Mouse (Mus musculus) spleen, adult 2 months (tissue): Measurements from ENCODE around the gene Slc1a3.

ENCODE experiments used
- CTCF ChIP-seq: fragments of 200-500 bp; IDR thresholded peaks from 2 replicates; pipeline ENCODE4 v1.5.1; 2011; ENCODE audit warnings: mild to moderate bottlenecking, inconsistent platforms; ENCODE audit not compliant: insufficient read depth, insufficient read length, insufficient replicate concordance; ENCODE audit errors: extremely low read depth
- POLR2A ChIP-seq: fragments of 200-500 bp; IDR thresholded peaks from 2 replicates; pipeline ENCODE4 v1.6.1; 2011; ENCODE audit warnings: low read depth, low read length, inconsistent platforms

DNA sequence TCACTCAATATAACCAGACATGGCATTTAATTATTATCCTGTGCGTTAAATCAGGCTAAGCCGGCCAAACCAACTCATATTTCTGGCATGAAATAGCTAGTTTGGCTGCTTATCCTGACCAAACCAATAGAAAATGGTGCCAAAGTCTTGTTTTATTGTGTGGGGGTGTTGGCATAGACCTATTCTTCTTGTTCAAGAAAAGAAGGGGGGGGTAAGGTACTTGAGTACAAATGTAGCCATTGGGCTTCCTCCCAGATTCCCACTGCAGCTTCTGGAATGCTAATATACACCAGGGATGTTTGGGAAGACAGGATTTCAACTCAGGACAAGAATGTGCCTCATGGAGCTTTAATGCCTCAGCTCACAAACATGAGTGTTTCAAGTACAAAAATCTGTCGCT lies 26.3 kb downstream of the Slc1a3 start:
- TF ChIP-seq CTCF (no peak), POLR2A (no peak)
